Mouse (Mus musculus): Measurements from ENCODE around the gene Necab2. TPM values are rescaled to one million over a fixed set of nuclear protein-coding genes. Genes with fewer than 3 reads are reported as not detected.

The Necab2 gene
- not detected in 2 replicates for polyA plus RNA-seq (2012; ENCODE audit: insufficient read depth, insufficient read length, missing spikeins)

GRCm38 (mm10) chr8:119446211-119446989 lies at the start of gene Necab2:
Gene Necab2 (plus strand): TSS chr8:119446719.
- Histone ChIP-seq H3K4me3 (ENCODE audit: insufficient read depth, low read depth, low read length) (no peak within 1 kb of the TSS), H3K4me1 (ENCODE audit: control insufficient read depth, insufficient read depth, insufficient read length, low read length) (no peaks in the 10 kb centered on the region), H3K27ac (replicated peaks; ENCODE audit: low read depth, low read length) (no peak within 1 kb of the TSS)

- Histone ChIP-seq H3K27ac (replicated peaks; ENCODE audit: low read depth, low read length) (peak overlapping the region; percentile 79), H3K4me1 (ENCODE audit: control insufficient read depth, insufficient read depth, insufficient read length, low read length) (peaks cover 36% of the 10 kb centered on the region), H3K4me3 (ENCODE audit: insufficient read depth, low read depth, low read length) (no peak overlapping the region)
These were observed 48.0 kb upstream of the Necab2 start for GRCm38 (mm10) chr8:119398558-119398957.

- Histone ChIP-seq H3K4me1 (ENCODE audit: control insufficient read depth, insufficient read depth, insufficient read length, low read length) (peaks cover 35% of the 10 kb centered on the region), H3K27ac (replicated peaks; ENCODE audit: low read depth, low read length) (peak overlapping the region; percentile 79), H3K4me3 (ENCODE audit: insufficient read depth, low read depth, low read length) (no peak overlapping the region)
These were observed 47.3 kb upstream of the Necab2 start for GRCm38 (mm10) chr8:119399255-119399654.

GRCm38 (mm10) chr8:119400122-119400671 lies 46.3 kb upstream of the Necab2 start:
- Histone ChIP-seq H3K4me3 (ENCODE audit: insufficient read depth, low read depth, low read length) (no peak overlapping the region), H3K27ac (replicated peaks; ENCODE audit: low read depth, low read length) (peak overlapping the region; percentile 79), H3K4me1 (ENCODE audit: control insufficient read depth, insufficient read depth, insufficient read length, low read length) (peaks cover 34% of the 10 kb centered on the region)

- peaks cover 34% of the 10 kb centered on the region for H3K4me1 ChIP-seq (ENCODE audit: control insufficient read depth, insufficient read depth, insufficient read length, low read length)
- H3K27ac ChIP-seq (replicated peaks; ENCODE audit: low read depth, low read length) = no peak overlapping the region
- no peak overlapping the region for H3K4me3 ChIP-seq (ENCODE audit: insufficient read depth, low read depth, low read length)
These were observed 45.6 kb upstream of the Necab2 start for GRCm38 (mm10) chr8:119400904-119401303.

GRCm38 (mm10) chr8:119403912-119404311 lies 42.6 kb upstream of the Necab2 start:
- peaks cover 14% of the 10 kb centered on the region for H3K4me1 ChIP-seq (ENCODE audit: control insufficient read depth, insufficient read depth, insufficient read length, low read length)
- no peak overlapping the region for H3K4me3 ChIP-seq (ENCODE audit: insufficient read depth, low read depth, low read length)
- no peak overlapping the region for H3K27ac ChIP-seq (replicated peaks; ENCODE audit: low read depth, low read length)

- peaks cover 7% of the 10 kb centered on the region for H3K4me1 ChIP-seq (ENCODE audit: control insufficient read depth, insufficient read depth, insufficient read length, low read length)
- no peak overlapping the region for H3K27ac ChIP-seq (replicated peaks; ENCODE audit: low read depth, low read length)
- no peak overlapping the region for H3K4me3 ChIP-seq (ENCODE audit: insufficient read depth, low read depth, low read length)
These were observed 41.9 kb upstream of the Necab2 start for GRCm38 (mm10) chr8:119404648-119405047.

GRCm38 (mm10) chr8:119408311-119408710 lies 38.2 kb upstream of the Necab2 start:
- H3K4me3 ChIP-seq (ENCODE audit: insufficient read depth, low read depth, low read length) = no peak overlapping the region
- no peaks in the 10 kb centered on the region for H3K4me1 ChIP-seq (ENCODE audit: control insufficient read depth, insufficient read depth, insufficient read length, low read length)
- H3K27ac ChIP-seq (replicated peaks; ENCODE audit: low read depth, low read length) = no peak overlapping the region

- no peak overlapping the region for H3K4me3 ChIP-seq (ENCODE audit: insufficient read depth, low read depth, low read length)
- H3K4me1 ChIP-seq (ENCODE audit: control insufficient read depth, insufficient read depth, insufficient read length, low read length) = no peaks in the 10 kb centered on the region
- no peak overlapping the region for H3K27ac ChIP-seq (replicated peaks; ENCODE audit: low read depth, low read length)
These were observed 34.3 kb upstream of the Necab2 start for GRCm38 (mm10) chr8:119412037-119412734.

GRCm38 (mm10) chr8:119412735-119413498 lies 33.6 kb upstream of the Necab2 start:
- Histone ChIP-seq H3K27ac (replicated peaks; ENCODE audit: low read depth, low read length) (no peak overlapping the region), H3K4me3 (ENCODE audit: insufficient read depth, low read depth, low read length) (peak overlapping the region; percentile 24; the same call in 1 of the 2 replicates), H3K4me1 (ENCODE audit: control insufficient read depth, insufficient read depth, insufficient read length, low read length) (no peaks in the 10 kb centered on the region)

- Histone ChIP-seq H3K27ac (replicated peaks; ENCODE audit: low read depth, low read length) (no peak overlapping the region), H3K4me3 (ENCODE audit: insufficient read depth, low read depth, low read length) (no peak overlapping the region), H3K4me1 (ENCODE audit: control insufficient read depth, insufficient read depth, insufficient read length, low read length) (no peaks in the 10 kb centered on the region)
These were observed 32.9 kb upstream of the Necab2 start for GRCm38 (mm10) chr8:119413605-119414004.

GRCm38 (mm10) chr8:119420318-119420717 lies 26.2 kb upstream of the Necab2 start:
- Histone ChIP-seq H3K27ac (replicated peaks; ENCODE audit: low read depth, low read length) (no peak overlapping the region), H3K4me1 (ENCODE audit: control insufficient read depth, insufficient read depth, insufficient read length, low read length) (peaks cover 39% of the 10 kb centered on the region), H3K4me3 (ENCODE audit: insufficient read depth, low read depth, low read length) (no peak overlapping the region)

GRCm38 (mm10) chr8:119421603-119422122 lies 24.9 kb upstream of the Necab2 start:
- peak overlapping the region; percentile 44 for H3K27ac ChIP-seq (replicated peaks; ENCODE audit: low read depth, low read length)

GRCm38 (mm10) chr8:119422123-119422711 lies 24.3 kb upstream of the Necab2 start:
- Histone ChIP-seq H3K4me1 (ENCODE audit: control insufficient read depth, insufficient read depth, insufficient read length, low read length) (peaks cover 51% of the 10 kb centered on the region), H3K27ac (replicated peaks; ENCODE audit: low read depth, low read length) (peak overlapping the region; percentile 44; the same call in 1 of the 2 replicates), H3K4me3 (ENCODE audit: insufficient read depth, low read depth, low read length) (no peak overlapping the region)

More at GRCm38 (mm10) chr8:119421603-119422122, 24.9 kb upstream of the Necab2 start:
- peaks cover 48% of the 10 kb centered on the region for H3K4me1 ChIP-seq (ENCODE audit: control insufficient read depth, insufficient read depth, insufficient read length, low read length)
- H3K4me3 ChIP-seq (ENCODE audit: insufficient read depth, low read depth, low read length) = no peak overlapping the region
